Mouse (Mus musculus): ENCODE measurements around the gene Phf2.

DNA sequence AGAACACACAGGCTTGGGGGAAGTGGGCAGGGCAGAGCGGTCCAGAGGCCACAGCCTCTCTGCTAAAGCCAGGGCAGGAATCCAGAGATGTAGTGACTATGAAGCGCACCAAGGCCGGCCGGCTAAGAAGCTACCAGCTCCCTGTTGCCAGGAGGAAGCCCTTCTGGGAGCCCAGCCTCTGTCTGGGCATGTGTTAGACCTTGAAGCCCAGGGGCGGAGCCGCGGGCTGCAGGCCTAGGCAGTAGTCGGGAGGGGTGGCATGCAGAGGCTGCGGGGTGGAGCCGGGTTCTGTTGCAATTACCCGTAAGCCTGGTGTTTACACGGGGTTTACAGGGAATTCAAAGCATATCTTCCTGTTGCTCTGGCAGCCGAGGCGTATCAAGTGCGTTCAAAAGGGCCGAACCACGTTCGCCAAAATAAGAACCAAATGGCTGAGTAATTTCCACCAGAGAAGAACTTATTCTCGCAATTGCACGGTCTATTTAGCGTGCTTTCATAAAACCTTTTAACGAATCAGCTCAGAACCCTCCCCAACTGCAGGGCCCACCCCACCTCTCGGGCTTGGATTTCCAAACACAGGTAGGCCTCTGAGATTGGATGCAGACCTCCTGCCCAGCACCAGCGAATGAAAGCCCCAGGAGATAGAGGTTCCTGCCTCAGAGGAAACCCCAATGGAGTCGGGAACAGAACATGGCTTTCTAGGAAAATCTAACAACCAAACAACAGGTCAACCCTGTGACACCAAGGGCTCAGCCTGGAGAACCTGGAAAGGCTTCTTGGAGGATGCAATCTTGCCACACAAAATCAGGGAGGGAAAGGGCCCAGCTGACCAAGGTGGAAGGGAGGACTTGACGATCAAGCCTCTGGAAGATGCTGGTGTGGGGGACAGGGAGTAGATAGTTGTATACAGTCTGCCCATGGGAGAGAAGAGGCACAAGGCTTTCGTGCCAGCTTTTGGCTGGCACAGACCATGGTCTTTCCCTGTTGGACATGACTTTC, 87.9 kb downstream of the Phf2 start:
- TF ChIP-seq CTCF (IDR thresholded peaks at IDR 0.05; ENCODE audit: low read depth) (no peak), EP300 (IDR thresholded peaks at IDR 0.05; ENCODE audit: low read depth) (no peak)
